Mouse (Mus musculus) right cerebral cortex, postnatal 36 days (tissue): Measurements from ENCODE around the gene Car7.

Experiments used
- DNase-seq, 2 experiments: peaks; one replicate each; pipeline ENCODE4 v3.0.0; 2022; ENCODE audit warnings: low spot score in 2 of 2, mixed read lengths in 1 of 2

The Car7 gene

GRCm38 (mm10) chr8:104533971-104534778 is at the start of gene Car7, which contains the start of gene Nae1:
Gene Car7, plus strand, starts transcription at chr8:104534689.
Gene Nae1, minus strand, starts transcription at chr8:104534637.
- DNase-seq = peak; percentile 87 to 89

DNA sequence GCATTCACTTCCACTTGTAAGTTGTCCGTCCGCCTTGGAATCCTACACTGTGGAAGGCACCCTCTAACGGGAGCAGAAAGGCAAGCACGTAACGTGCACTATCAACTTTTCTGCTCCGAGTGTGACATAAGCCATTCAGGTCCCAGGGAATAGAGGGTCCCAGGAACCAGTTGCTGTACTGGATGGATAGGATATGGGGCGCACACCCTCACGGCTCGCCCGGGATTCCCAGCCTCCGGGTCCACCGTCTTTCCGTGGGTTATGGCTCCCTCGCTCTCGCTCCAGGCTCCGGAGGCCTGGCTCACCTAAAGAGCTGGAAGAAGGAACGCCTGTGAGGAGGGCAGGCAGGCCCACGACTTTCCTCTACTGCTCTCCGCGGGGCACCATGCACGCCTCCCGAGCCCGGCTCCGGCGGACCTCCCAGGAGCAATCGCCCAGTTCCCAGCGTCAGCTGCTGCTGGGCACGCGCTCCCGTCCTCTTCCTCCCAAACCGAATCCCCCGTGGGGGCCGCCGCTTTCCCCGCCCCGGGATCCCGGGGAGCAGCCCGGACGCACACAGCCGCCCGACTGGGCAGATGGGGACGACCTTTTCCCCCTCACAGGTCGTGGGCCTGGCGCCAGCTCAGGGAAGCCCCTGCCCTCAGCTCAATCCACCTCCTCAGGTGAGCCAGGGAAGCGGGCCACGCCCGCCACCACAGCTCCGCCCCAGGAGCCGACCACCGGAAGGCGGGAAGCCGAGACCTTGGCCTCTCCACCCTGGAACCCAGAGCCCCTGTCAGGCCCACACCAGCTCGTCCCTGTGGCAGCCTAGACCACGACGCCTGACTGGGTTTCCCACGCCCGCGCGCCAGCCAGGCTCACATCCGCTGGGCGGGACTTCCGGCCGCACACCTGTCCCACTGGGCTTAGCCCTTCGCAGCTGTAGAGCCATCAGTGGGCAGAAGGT is 25.2 kb upstream of the Car7 start, which contains the start of gene Terb1:
Gene Terb1 (minus strand): TSS at position 850 of the 946 bp plus-strand sequence.
- peak; percentile 19 to 33 for DNase-seq

DNA sequence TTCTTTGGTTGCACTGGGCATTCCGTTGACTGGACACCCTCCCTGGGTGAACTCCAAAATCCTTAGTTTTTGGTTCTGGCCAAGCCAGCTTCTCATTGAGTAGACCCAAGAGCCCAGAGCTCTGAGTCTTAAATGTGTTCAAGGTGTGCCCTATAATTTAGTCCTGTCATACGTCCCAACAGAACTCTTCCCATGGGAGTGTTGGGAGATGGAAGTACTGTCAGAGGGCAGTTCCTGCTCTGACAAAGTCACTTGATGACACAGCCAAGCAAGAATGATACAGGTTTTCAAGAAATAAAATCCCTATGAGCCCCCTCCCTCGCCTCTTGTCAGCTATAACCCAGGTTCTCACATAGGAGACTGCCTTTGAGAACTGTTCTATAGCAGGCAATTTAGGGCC is 24.4 kb upstream of the Car7 start:
- no peak for DNase-seq

DNA sequence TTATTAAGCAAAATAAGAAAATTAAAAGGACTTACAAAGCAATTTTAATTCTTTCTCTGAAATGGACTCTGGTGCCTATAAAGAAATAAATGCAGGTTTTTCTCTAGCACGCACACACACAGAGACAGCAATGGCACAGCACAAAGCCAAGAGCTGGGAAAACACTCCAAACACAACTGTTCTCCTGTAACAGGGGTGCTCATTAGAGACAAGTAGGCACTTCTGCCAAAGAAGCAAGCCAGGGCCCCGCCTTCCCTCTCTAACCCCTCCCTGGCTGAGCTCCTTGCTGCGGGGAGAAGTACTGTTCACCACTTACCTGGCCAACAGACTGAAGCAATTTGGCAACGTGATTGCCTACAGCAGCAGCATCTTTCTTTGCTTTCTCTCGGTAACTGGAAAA is 16.6 kb upstream of the Car7 start:
- no peak for DNase-seq

- no peak for DNase-seq
These were observed 4.8 kb upstream of the Car7 start for GRCm38 (mm10) chr8:104529671-104530070.

DNA sequence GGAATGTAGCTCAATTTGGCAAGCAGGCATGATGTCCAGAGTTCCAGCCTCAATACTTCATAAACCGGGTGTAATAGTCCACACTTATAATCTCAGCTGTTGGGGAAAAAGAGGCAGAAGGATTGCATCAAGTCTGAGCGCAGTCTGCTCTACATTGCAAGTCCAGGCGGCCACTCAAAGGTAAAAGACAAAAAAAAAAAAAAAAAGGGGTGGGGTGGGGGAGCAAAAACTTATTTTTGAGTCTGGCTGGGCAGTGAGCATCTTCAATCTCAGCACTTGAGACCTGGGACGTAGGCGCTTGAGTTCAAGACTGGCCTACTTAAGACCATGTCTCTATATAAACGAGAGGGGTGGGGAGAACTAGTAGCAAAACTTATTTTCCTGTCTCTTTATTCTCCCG is 938 bp upstream of the Car7 start:
- DNase-seq = no peak

DNA sequence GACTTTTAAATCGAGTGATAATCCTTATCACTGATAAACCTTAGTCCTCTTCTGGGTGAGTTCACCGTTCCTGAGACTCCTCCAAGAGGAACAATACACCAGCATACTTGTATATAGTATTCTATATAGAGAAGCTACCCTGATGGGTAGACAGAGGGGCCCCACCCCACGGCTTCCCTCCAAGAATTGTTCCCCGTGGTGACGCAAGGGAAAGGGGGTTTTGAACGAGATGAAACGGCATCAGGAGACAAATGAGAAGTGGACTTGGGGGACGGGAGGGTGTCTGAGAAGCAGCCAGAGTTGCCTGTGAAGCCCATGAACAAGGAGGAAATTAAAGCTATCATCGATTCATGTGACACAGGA is 271 bp downstream of the Car7 start:
- no peak for DNase-seq

DNA sequence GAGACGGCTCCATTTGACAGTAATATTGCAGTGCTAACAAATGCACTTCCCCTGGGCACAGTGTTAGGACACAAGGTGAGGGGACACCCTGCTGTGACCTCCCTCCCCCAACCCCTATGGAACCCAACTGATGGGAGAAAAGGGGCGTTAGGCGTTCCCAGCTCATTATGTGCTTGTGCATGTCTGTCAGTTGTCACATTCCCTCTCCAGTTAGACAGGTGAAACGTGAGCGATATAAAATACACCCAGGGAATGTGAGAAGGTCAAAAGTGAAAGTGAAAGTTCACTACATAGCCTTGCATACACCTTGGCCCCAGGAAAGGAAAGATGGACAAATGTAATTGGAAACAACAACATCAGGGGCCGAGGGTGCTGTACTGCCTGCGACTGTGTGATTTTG is 889 bp downstream of the Car7 start:
- no peak for DNase-seq

DNA sequence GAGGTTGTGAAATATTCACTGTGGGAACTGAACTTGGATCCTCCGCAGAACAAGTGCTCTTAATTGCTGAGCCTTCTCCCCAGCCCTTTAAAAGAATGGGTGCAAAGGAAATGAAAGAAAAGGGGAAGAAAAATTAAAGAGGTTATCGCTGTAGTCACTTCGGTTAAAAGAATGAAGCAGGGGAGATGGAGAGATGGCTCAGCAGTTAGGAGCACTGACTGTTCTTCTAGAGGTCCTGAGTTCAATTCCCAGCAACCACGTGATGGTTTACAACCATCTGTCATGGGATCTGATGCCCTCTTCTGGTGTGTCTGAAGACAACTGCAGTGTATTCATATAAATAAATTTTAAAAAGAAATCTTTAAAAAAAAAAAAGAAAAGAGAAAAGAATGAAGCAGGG is 1.5 kb downstream of the Car7 start:
- DNase-seq = no peak

- no peak for DNase-seq
These were observed 4.4 kb downstream of the Car7 start for GRCm38 (mm10) chr8:104538896-104539295.

DNA sequence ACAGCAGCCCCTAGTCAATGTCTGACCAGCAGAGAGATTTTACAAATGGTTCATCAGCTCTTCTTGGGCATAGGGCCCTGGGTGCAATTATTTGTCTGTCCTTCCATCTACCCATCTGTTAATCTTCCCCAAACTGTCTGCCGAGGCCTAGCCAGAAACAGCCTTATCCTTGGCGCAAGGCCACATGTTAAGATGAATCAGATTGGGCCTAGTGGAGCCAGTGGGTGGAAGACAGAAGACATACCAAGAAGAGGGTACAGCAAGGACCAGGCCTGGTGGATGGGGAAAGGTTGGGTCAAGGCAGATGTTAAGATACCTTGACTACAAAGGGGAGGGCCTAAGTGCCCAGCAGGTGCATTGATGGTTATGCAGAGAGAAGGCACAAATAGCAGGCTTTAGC is 5.1 kb downstream of the Car7 start:
- DNase-seq = peak in 1 of 2 experiments; percentile 32

GRCm38 (mm10) chr8:104540238-104540637 is 5.7 kb downstream of the Car7 start:
- no peak for DNase-seq

GRCm38 (mm10) chr8:104540710-104541514 is 6.4 kb downstream of the Car7 start:
- DNase-seq = peak; percentile 48 to 51

DNA sequence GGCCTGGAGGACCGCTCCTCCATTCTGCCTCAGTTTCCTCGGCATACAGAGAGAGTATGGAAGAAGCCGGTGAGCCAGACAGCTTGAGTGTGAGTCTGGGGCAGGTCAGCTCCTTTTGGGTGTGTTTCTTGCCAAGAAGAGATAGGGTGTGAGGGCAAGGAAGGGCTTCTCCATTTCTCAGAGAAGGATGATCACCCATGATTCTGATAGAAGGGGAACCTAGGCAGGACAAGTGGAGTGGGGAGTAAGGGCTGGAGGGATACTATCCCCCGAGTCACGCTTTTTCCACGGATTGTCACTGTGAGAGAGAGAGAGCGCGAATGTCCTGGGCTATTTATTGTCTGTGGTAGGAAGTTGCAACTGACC is 7.0 kb downstream of the Car7 start:
- no peak for DNase-seq

- DNase-seq = peak; percentile 81 to 88
These were observed 7.7 kb downstream of the Car7 start for GRCm38 (mm10) chr8:104542160-104542559.

DNA sequence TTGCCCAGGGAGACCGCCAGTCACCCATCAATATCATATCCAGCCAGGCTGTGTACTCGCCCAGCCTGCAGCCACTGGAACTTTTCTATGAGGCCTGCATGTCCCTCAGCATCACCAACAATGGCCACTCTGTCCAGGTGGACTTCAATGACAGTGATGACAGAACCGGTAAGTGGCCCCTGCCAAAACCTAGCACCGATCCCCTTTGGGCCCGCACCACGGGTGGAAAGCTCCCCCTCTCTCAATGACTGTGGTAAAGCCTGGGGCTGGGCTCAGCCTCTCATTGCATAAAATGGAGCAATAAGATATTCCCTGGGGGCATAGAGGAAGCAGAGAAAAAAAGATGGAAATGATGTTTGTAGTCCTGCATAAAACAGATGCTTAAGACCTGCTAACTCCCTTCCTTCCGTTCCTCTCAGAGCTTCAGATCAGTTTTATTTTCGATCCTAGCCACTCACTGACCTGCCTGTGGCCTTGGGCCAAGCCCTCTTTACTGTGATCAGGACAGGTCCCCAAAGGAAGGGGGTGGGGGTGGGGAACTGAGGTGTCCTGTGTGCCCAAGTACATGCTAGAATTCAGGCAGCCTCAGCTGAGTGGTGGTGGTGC is 9.1 kb downstream of the Car7 start:
- no peak for DNase-seq

DNA sequence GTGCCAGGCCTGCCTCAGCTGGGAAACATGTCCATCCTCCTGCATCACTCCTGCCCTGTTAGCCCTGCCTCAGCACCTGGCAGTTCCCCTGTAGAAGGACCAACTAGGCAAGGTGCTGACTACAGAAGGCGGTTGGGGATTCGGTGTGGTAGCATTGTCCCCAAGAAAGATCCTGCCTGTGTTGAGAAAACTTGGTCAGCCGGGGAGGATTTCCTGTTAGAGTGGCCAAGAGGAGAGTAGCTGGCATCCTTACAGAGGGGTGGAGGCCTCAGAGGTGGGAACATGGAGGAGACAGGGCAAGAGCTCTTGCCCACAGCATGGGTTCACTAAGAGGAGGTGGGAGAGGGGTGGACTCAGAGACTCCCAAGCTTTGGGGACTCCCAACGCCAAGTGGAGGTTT is 20.7 kb downstream of the Car7 start:
- DNase-seq = no peak

DNA sequence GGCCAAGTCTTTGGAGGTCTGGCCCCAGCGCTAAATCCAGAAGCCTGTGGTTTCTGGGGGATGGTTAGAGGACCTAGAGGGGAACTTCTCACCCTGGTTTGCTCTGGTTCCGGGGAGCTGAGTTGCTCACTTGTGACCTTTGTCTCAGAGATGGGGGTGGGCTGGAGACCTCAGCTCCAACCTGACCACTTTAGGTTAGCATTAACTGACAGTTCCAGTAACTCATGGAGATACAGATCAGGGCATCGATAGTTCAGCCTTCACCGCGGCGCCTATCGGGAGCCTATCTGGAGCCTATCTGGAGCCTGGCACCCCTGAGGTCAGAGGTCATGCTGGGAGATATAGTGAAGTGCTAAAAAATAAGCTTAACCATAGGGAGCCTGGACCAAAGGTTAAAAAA is 22.7 kb downstream of the Car7 start:
- DNase-seq = no peak

DNA sequence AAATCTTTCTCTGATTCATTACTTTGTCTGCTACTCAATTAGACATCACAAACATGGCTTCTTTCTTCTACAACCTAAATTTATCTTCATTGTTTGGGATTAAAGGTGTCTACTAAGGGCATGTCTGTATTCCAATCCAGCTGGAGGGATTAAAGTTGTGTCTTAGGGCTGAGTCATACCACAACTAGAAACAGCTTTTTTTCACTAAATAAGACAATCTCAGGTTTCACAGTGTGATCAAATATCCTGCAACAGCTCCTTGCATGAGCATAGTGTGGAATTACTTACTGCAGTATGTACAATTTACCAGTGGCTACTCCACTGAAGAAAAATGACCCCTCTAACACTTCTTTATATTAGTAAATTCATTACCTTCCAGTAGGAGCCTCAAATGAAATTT is 26.2 kb downstream of the Car7 start:
- DNase-seq = no peak

DNA sequence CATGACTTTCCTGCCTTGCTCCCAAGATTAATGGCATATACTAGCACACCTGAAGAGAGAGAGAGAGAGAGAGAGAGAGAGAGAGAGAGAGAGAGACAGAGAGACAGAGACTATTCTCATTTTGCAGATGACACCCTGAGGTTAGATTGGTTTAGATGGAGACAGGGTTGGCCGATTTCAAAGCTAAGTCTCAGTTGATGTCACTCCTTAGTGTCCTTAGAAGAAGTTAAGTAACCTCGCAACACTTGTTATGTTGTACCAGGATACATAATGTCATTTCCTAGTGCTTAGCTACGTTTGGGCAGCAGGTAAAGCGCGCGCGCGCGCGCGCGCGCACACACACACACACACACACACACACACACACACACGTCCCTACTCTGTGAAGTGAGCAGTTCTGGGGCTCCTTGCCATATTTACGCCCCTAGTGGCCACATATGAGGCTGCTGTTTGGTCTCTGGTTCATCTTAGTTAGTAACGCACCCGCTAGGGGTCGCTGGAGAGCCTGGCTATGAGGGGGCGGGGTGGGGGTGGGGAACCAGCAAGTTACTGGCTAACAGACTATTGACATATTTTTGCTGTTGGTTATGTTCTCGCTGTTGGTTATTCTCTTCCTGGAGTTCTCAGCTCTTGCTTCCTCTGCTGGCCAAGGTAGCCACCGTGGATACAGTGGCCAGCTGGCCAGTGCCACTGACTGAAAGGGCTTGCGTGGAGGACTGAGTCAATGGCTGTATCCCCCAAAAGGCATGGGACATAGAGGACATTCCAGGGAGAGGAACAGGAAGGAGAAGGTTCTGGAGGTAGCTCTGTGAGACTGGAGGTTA is 30.4 kb downstream of the Car7 start:
- peak; percentile 67 to 78 for DNase-seq

DNA sequence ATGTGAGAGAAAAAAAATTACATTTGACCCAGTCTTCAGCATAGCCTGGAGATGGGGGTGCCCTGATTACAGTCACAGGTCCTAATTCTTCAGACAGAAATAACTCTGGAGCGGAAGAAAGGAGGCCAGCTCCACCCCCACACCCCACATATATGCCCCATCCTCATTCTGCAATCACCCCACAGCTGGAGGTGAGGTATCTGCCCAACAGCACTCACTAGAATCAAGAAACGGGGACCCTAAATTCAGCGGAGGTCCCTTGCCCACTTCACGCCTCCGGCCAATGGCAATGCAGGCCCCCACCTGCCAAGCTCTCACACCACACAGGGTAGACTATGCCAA is 30.9 kb downstream of the Car7 start:
- no peak for DNase-seq
